Mouse (Mus musculus) megakaryocyte, embryonic 14.5 days (primary cell): ENCODE results near the gene Jmjd1c.

ENCODE experiments used
- FLI1 ChIP-seq: IDR thresholded peaks from 2 replicates; pipeline ENCODE4 v1.6.1; 2012; ENCODE audit warnings: low read length, inconsistent platforms, mixed read lengths
- GATA1 ChIP-seq: IDR thresholded peaks from 3 replicates; pipeline ENCODE4 v1.6.1; 2012; ENCODE audit warnings: mixed read lengths, low read length, inconsistent platforms, borderline replicate concordance

DNA sequence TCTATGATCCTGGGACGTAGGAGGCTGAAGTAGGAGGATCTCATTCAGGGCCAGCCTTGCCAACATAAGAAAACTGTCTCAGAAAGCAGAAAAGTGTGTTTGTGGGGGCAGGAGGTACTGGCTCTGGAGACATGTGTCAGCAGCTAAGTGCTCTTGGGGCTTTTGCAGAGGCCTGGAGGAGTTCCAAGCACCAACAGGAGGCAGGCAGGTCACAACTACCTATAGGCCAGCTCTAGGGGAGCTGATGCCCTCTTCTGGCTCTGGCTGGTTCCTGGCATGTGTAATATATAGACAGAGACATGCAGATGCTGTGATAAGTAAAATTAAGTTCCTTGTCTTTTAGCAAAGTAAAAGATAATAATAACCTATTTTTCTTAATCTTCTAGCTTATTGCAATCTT is 94.3 kb downstream of the Jmjd1c start:
- TF ChIP-seq GATA1 (no peak), FLI1 (no peak)
